Mouse (Mus musculus) heart, adult 2 months (tissue): ENCODE data around the gene Vangl1.

Source experiments
- CTCF ChIP-seq: fragments of 200-600 bp; IDR thresholded peaks from 2 replicates; pipeline ENCODE4 v1.8.1; 2022; ENCODE audit warnings: antibody characterized with exemption, mild to moderate bottlenecking, moderate library complexity
- EP300 ChIP-seq: fragments of 200-500 bp; IDR thresholded peaks from 2 replicates; pipeline ENCODE4 v1.6.1; 2011; ENCODE audit warnings: low read depth, low read length, control low read depth; ENCODE audit not compliant: insufficient read depth
- POLR2A ChIP-seq: fragments of 200-500 bp; IDR thresholded peaks from 2 replicates; pipeline ENCODE4 v1.6.1; 2011; ENCODE audit warnings: mild to moderate bottlenecking, low read depth, low read length, control low read depth; ENCODE audit not compliant: insufficient read depth

- TF ChIP-seq POLR2A: no peak
- no peak for TF ChIP-seq CTCF
- no peak for TF ChIP-seq EP300
These were observed 52.6 kb downstream of the Vangl1 start for GRCm38 (mm10) chr3:102151850-102152249.
